Mouse (Mus musculus): ENCODE results near the gene Hoxc11.

DNA sequence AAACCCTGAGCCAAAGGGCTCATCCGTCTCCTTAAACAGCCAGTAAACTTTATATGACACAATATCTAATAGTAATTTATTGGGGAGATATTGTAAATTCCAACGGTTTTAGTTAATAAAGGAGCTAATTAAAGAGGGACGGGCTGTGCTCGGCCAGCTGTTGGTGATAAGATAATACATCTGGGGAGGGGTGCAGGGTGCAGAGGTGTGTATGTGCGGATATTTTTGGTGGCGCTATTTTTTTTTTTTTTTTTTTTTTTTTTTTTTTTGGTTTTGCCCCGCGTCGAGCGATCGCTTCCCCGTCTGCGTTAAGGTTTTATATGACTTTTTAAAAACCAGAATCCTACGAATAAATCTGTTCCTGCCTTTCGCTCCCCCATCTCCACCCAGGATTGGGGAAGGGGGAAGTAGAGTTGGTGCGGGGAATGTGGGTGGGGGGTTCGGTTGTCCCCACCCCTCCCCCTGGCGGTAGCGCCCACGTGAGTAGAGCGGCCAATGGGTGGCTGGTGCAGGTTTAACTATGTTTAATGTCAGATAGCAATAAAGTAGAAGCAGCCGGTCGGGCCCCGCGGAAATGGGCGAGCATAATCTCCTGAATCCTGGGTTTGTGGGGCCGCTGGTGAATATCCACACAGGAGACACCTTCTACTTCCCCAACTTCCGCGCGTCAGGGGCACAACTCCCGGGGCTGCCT, 17.8 kb upstream of the Hoxc11 start, which contains the start of gene Hoxc12:
- TF ChIP-seq CTCF (IDR thresholded peaks at IDR 0.05; ENCODE audit: low read depth) = no peak
- no peak for TF ChIP-seq EP300 (IDR thresholded peaks at IDR 0.05; ENCODE audit: low read depth)

Measured in heart, postnatal 0 days (tissue).